Mouse (Mus musculus): ENCODE data around the gene Fopnl.

The Fopnl gene

GRCm38 (mm10) chr16:14316884-14317876 is at the start of gene Fopnl:
Gene Fopnl, minus strand, starts transcription at chr16:14317405.
- DNase-seq = peak; percentile 96

- DNase-seq = no peak
Observed at GRCm38 (mm10) chr16:14366017-14366416, 48.8 kb upstream of the Fopnl start.

- no peak for DNase-seq
Observed at GRCm38 (mm10) chr16:14365457-14365856, 48.3 kb upstream of the Fopnl start.

- no peak for DNase-seq
Observed at GRCm38 (mm10) chr16:14364066-14364465, 46.9 kb upstream of the Fopnl start.

- no peak for DNase-seq
Observed at GRCm38 (mm10) chr16:14363496-14363895, 46.3 kb upstream of the Fopnl start.

GRCm38 (mm10) chr16:14362099-14362820 is 45.1 kb upstream of the Fopnl start:
- DNase-seq = no peak

- DNase-seq = peak; percentile 75
Observed at GRCm38 (mm10) chr16:14361362-14362098, 44.3 kb upstream of the Fopnl start, which contains the start of gene Abcc1. Gene Abcc1, plus strand, starts transcription at chr16:14361558.

- DNase-seq = no peak
Observed at GRCm38 (mm10) chr16:14360931-14361330, 43.7 kb upstream of the Fopnl start.

GRCm38 (mm10) chr16:14358531-14358930 is 41.3 kb upstream of the Fopnl start:
- DNase-seq = no peak

GRCm38 (mm10) chr16:14357859-14358258 is 40.7 kb upstream of the Fopnl start:
- no peak for DNase-seq

GRCm38 (mm10) chr16:14352663-14353062 is 35.5 kb upstream of the Fopnl start:
- DNase-seq = no peak

- no peak for DNase-seq
Observed at GRCm38 (mm10) chr16:14352234-14352633, 35.0 kb upstream of the Fopnl start.

- no peak for DNase-seq
Observed at GRCm38 (mm10) chr16:14351571-14351970, 34.4 kb upstream of the Fopnl start.

- no peak for DNase-seq
Observed at GRCm38 (mm10) chr16:14344967-14345366, 27.8 kb upstream of the Fopnl start.

- no peak for DNase-seq
Observed at GRCm38 (mm10) chr16:14328156-14328555, 11.0 kb upstream of the Fopnl start.

- no peak for DNase-seq
Observed at GRCm38 (mm10) chr16:14320494-14320893, 3.3 kb upstream of the Fopnl start.

- no peak for DNase-seq
Observed at GRCm38 (mm10) chr16:14319681-14320080, 2.5 kb upstream of the Fopnl start.

- no peak for DNase-seq
Observed at GRCm38 (mm10) chr16:14312914-14313313, 4.3 kb downstream of the Fopnl start.

- DNase-seq = no peak
Observed at GRCm38 (mm10) chr16:14311371-14311770, 5.8 kb downstream of the Fopnl start.

- DNase-seq = no peak
Observed at GRCm38 (mm10) chr16:14309833-14310232, 7.4 kb downstream of the Fopnl start.

- no peak for DNase-seq
Observed at GRCm38 (mm10) chr16:14308245-14309073, 8.7 kb downstream of the Fopnl start.

- no peak for DNase-seq
Observed at GRCm38 (mm10) chr16:14307373-14307772, 9.8 kb downstream of the Fopnl start.
